Mouse (Mus musculus) limb, embryonic 12.5 days (tissue): ENCODE measurements around the gene Gm26661. TPM values are rescaled to one million over a fixed set of nuclear protein-coding genes. Genes with fewer than 3 reads are reported as not detected.
A peak's percentile ranks its signal among the peaks of the same experiment; 100 is the strongest.

Experiments
- ATAC-seq: fragments of 200-750 bp; cut with Nextera tagmentation; 2 replicates; pipeline ENCODE4 v1.8.0; 2017; ENCODE audit warnings: low read depth, moderate TSS enrichment; ENCODE audit not compliant: insufficient number of reproducible peaks, insufficient read depth, low FRiP score, low TSS enrichment
- H3K27ac ChIP-seq: fragments of 300-500 bp; sonication (generic); 2 replicates; pipeline ENCODE4 v1.5.1; 2016; ENCODE audit warnings: mild to moderate bottlenecking, moderate library complexity
- H3K27me3 ChIP-seq: fragments of 300-500 bp; sonication (generic); 2 replicates; pipeline ENCODE4 v1.6.1; 2016; ENCODE audit warnings: mild to moderate bottlenecking, moderate library complexity
- H3K36me3 ChIP-seq: fragments of 300-500 bp; sonication (generic); 2 replicates; pipeline ENCODE4 v1.6.1; 2016; ENCODE audit warnings: mild to moderate bottlenecking, moderate library complexity
- H3K4me1 ChIP-seq: fragments of 300-500 bp; sonication (generic); replicated peaks from 2 replicates; pipeline ENCODE4 v1.6.1; 2016
- H3K4me2 ChIP-seq: fragments of 300-500 bp; sonication (generic); 2 replicates; pipeline ENCODE4 v1.6.1; 2016; ENCODE audit warnings: mild to moderate bottlenecking, moderate library complexity
- H3K4me3 ChIP-seq: fragments of 300-500 bp; sonication (generic); replicated peaks from 2 replicates; pipeline ENCODE4 v1.5.1; 2016; ENCODE audit warnings: mild to moderate bottlenecking
- H3K9ac ChIP-seq: fragments of 300-500 bp; sonication (generic); replicated peaks from 2 replicates; pipeline ENCODE4 v1.6.1; 2016; ENCODE audit warnings: mild to moderate bottlenecking, moderate library complexity
- H3K9me3 ChIP-seq: fragments of 300-500 bp; sonication (generic); 2 replicates; pipeline ENCODE4 v1.6.1; 2016; ENCODE audit warnings: mild to moderate bottlenecking, moderate library complexity
- WGBS: fragments of 180-500 bp; shearing (Covaris S2); methylation state at CpG from one replicate; pipeline ENCODE4 v1.1.7; 2016; 5-methylcytosine and 5-hydroxymethylcytosine counted together
- polyA plus RNA-seq: library from polyadenylated mRNA; unstranded; fragments of >200 nt; fragmentation: Nextera tagmentation; extraction: Ambion mirVana; gene quantifications from 2 replicates; pipeline ENCODE4 v1.2.1, GENCODE M21; 2016

Gene Gm26661
- polyA plus RNA-seq, 1 experiment from 2014 or later = not detected

DNA sequence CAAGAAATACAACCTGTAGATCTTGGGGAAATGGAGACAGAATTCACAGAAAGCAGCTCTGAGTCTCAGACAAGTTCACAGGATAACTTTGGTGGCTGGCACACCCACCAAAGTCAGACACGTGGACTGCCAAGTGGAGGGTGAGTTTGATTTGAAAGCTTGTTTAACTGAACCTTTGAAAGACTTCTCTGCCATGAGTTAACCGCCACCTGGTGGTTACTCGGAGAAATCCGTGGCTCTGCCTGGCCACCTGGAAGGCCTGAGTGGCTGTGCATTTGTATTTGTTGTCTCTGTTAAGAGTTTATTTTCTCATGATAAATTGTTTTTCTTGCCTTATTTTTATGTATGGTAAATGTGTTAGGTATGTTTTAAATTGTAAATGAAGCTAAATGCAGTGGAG, 10.4 kb downstream of the Gm26661 start:
- no peaks in the 10 kb centered on the region for H3K4me1 ChIP-seq
- no peak overlapping the region for H3K4me3 ChIP-seq
- ATAC-seq = no peak
- no peaks in the 10 kb centered on the region for H3K27me3 ChIP-seq
- 13% methylated on average over 4 of the region's 4 CpGs for WGBS
- H3K27ac ChIP-seq = no peak overlapping the region
- H3K4me2 ChIP-seq = no peak overlapping the region
- H3K36me3 ChIP-seq = no peaks in the 10 kb centered on the region
- no peaks in the 10 kb centered on the region for H3K9me3 ChIP-seq
- H3K9ac ChIP-seq = no peak overlapping the region

DNA sequence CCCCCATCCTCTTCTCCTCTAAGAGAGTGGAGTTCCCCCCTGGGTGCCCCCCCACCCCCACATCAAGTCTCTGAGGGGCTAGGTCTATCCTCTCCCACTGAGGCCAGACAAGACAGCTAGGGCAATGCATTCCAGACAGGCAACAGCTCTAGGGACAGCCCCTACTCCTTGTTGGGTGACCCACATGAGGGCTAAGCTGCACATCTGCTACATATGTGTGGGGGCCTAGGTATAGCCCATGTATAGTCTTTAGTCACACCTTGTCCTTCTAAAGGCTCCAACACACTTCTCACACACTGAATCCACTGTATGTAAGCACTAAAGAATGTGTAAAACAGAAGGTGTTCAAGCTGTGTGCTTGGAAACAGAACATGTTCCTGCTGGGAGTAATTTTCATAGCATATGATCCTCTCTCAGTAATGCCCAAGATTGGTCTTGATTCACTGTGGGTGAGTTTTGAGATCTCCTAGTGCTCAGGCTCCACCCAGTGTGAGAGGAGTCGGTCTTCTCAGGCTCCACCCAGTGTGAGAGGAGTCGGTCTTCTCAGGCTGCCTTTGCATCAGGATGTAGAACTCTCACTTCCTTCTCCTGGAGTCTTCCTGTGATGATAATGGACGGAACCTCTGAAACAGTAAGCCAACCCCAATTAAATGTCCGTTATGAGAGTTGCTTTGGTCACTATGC, 12.6 kb downstream of the Gm26661 start:
- no peak overlapping the region for H3K27ac ChIP-seq
- H3K9ac ChIP-seq = 0 out of 2 replicates have a peak overlapping the region, but pooled peaks have one; percentile 2
- ATAC-seq = peak; percentile 54; the same call in 1 of the 2 replicates
- H3K4me1 ChIP-seq = no peaks in the 10 kb centered on the region; the same call in 1 of the 2 replicates
- H3K4me3 ChIP-seq = no peak overlapping the region
- H3K27me3 ChIP-seq = no peaks in the 10 kb centered on the region
- H3K9me3 ChIP-seq = no peaks in the 10 kb centered on the region
- WGBS = 64% methylated on average over 4 of the region's 4 CpGs
- H3K4me2 ChIP-seq = no peak overlapping the region
- H3K36me3 ChIP-seq = no peaks in the 10 kb centered on the region

DNA sequence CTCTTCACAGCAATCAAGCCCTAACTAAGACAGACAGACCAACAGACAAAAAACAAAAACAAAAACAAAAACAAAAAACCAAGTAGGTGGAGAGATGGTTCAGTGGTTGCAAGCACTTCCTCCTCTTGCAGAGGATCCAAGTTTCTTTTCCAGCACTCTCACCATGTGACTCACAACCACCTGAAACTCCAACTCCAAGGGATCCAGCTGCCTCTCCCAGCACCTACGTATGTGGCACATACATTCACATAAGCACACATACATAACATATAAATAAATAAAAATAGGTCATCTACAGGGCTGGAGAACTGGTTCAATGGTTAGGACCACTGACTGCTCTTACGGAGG, 13.1 kb downstream of the Gm26661 start:
- H3K4me2 ChIP-seq = no peak overlapping the region
- no peak overlapping the region for H3K27ac ChIP-seq
- no peaks in the 10 kb centered on the region; the same call in 1 of the 2 replicates for H3K4me1 ChIP-seq
- H3K9me3 ChIP-seq = no peaks in the 10 kb centered on the region
- H3K27me3 ChIP-seq = no peaks in the 10 kb centered on the region
- WGBS = 94% methylated on average over 2 of the region's 2 CpGs
- no peak overlapping the region for H3K4me3 ChIP-seq
- H3K36me3 ChIP-seq = no peaks in the 10 kb centered on the region
- no peak for ATAC-seq
- H3K9ac ChIP-seq = no peak overlapping the region

DNA sequence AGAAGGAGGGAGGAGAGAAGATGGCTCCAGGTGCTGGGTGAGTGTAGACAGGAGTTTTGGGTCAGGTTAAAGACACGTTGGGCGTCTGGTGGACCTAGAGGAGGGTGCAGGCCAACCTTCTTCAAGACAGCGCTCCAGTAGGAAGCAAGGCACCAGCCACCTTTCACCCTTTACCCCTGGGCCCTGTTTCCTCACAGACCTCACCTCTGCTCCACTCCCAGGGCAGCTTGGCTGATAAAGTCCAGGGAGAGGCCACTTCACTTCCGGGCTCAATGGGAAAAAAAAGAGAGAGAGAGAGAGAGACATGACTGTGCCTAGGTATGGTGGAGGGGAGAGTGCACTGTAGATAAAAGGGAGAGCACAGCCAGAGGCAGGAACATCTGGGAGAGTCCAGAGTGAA, 16.3 kb downstream of the Gm26661 start:
- H3K4me1 ChIP-seq = no peaks in the 10 kb centered on the region; the same call in 1 of the 2 replicates
- no peak overlapping the region for H3K4me3 ChIP-seq
- WGBS = 69% methylated on average over 4 of the region's 4 CpGs
- no peak overlapping the region for H3K27ac ChIP-seq
- no peaks in the 10 kb centered on the region for H3K27me3 ChIP-seq
- no peak overlapping the region for H3K9ac ChIP-seq
- H3K9me3 ChIP-seq = peaks cover 3% of the 10 kb centered on the region; the same call in 1 of the 2 replicates
- no peak for ATAC-seq
- no peaks in the 10 kb centered on the region for H3K36me3 ChIP-seq
- no peak overlapping the region for H3K4me2 ChIP-seq

DNA sequence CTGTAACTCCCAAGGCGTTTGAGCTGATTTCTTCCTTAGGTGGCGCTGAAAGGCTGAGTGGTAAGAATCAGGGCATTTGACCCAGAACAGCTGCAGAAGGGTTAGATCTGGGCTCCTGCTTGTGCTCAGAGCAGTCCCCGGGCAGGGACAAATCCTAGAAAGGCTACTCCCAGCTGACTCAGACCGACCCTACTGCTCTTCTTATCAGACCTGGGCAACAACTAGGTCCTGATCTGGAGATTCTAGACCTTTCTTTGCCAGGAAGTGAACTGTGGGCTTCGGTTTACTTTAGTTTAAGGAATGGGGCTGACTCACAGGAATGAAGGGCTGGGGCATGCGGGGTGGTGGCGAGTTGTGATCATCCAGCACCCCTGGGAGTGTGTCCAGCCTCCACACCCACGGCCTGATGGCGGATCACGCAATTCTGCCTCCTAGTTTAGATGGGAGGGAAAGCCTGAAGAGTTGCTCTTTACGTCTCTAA, 17.2 kb downstream of the Gm26661 start:
- Histone ChIP-seq H3K9ac (no peak overlapping the region), H3K4me3 (no peak overlapping the region), H3K27me3 (no peaks in the 10 kb centered on the region), H3K4me1 (no peaks in the 10 kb centered on the region; the same call in 1 of the 2 replicates), H3K9me3 (peaks cover 3% of the 10 kb centered on the region; the same call in 1 of the 2 replicates), H3K36me3 (no peaks in the 10 kb centered on the region), H3K4me2 (no peak overlapping the region), H3K27ac (no peak overlapping the region)
- ATAC-seq = no peak
- 72% methylated on average over 11 of the region's 11 CpGs for WGBS

DNA sequence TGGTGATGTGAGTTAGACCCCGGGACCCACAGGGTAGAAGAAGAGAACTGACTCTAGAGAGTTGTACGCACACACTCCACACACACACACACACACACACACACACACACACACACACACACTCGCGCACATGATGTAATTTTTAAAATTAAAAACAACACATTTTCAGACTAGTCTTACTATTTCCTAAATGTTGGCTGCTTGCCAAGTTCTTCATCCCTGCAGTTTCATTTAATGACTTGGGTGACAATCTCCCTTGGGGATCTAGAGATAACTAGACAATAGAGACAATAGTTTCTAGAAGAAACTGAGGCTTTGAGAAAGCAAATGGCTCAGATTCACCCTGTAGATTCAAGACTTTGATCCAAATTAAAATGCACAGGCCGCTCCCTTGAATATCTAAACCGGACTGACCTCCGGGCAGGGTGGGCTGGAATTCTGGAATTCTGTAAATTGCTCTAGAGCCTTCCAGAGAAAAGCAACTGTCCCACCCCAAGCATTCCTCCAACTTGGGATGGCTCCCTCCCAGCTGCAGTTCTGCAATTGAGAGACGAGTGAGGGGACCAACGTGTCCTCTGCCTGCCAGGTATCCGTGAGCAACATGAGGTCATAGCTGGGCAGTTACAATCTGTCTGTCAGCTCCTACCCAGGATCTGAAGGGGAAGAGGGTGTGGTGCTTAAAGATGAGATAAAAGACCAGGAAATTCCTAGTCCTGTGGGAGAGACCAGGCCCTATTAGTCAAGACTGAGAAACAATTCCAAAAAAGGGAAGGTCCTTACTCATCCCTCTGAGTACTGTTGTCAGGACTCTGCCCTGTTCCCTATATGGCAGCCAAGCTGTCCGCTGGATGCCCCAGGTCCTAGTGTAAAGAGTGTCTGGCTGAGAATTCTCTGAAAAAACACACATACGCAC, 17.9 kb downstream of the Gm26661 start:
- H3K4me1 ChIP-seq = no peaks in the 10 kb centered on the region; the same call in 1 of the 2 replicates
- H3K36me3 ChIP-seq = no peaks in the 10 kb centered on the region
- no peak for ATAC-seq
- no peak overlapping the region for H3K4me3 ChIP-seq
- no peaks in the 10 kb centered on the region for H3K27me3 ChIP-seq
- H3K27ac ChIP-seq = no peak overlapping the region
- H3K9me3 ChIP-seq = peaks cover 3% of the 10 kb centered on the region; the same call in 1 of the 2 replicates
- H3K4me2 ChIP-seq = no peak overlapping the region
- 87% methylated on average over 12 of the region's 12 CpGs for WGBS
- no peak overlapping the region for H3K9ac ChIP-seq

DNA sequence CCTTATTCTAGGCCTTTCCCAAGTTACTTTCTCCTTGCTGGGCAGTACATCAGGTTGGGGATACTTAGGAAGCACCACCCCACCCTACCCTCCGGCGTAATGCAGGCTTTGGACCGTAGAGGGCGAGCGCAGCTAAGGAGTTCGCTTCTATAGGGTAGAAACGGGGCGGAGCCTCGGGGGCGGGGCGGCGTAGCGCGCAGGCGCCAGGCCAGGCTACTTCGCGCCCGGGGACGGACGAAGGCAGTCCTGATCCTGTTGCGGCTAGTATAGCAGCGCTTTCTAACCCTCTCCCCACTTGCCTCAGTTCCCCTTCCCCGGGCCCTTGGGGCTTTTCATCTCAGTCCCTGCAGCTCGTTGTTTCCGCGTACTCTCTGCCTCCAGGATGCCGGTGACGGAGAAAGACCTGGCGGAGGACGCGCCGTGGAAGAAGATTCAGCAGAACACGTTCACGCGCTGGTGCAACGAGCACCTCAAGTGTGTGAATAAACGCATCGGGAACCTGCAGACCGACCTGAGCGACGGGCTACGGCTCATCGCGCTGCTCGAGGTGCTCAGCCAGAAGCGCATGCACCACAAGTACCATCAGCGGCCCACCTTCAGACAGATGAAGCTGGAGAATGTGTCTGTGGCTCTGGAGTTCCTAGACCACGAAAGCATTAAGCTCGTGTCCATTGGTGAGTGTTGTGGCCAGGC, 26.5 kb downstream of the Gm26661 start, which contains the start of gene Flnb:
Gene Flnb (plus strand): TSS at position 188 of the 693 bp plus-strand sequence.
- Histone ChIP-seq H3K27me3 (no peaks in the 10 kb centered on the region), H3K36me3 (no peaks in the 10 kb centered on the region), H3K4me2 (peak within 1 kb of the TSS; percentile 93), H3K27ac (peak within 1 kb of the TSS; percentile 82), H3K9ac (peak within 1 kb of the TSS; percentile 88), H3K4me1 (peaks cover 36% of the 10 kb centered on the region), H3K9me3 (no peaks in the 10 kb centered on the region), H3K4me3 (peak within 1 kb of the TSS; percentile 84)
- under 1% methylated on average over 49 of the region's 49 CpGs for WGBS
- ATAC-seq = peak; percentile 92

DNA sequence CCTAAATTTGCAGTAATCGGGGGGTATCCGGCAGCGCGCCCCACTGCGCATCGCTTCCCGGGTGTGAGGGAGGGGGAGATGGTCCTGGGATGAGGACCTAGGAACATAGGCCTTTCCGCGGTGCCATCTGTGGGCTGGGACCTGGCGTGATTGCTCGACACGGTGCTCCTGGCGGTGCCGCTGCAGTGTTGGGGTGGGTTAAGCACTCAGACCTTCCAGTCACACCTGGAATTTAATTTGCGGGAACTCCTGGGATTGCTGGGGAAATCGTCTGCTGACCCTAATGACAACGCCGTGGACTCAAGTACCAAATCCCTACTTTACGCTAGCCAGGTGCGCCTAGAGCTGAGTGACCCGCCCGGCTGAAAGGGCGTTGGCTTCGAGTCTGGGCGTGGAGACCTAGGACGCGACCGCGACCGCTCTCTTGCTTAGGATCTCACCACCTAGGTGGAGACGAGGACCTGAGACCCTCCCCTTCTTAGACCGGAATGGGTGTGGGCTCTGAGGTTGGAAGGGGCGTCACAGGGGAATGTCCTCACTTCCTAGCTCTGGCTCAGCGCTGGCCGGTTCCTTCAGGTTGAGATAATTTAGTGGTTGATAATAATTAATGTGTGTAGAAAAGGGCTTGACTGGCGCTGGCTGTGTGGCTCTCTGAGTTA, 27.2 kb downstream of the Gm26661 start:
- ATAC-seq = peak; percentile 37
- Histone ChIP-seq H3K27me3 (no peaks in the 10 kb centered on the region), H3K4me3 (peak overlapping the region; percentile 84), H3K9me3 (no peaks in the 10 kb centered on the region), H3K36me3 (no peaks in the 10 kb centered on the region), H3K27ac (peak overlapping the region; percentile 82), H3K4me1 (peaks cover 43% of the 10 kb centered on the region), H3K4me2 (peak overlapping the region; percentile 93), H3K9ac (peak overlapping the region; percentile 88)
- 1% methylated on average over 36 of the region's 36 CpGs for WGBS

DNA sequence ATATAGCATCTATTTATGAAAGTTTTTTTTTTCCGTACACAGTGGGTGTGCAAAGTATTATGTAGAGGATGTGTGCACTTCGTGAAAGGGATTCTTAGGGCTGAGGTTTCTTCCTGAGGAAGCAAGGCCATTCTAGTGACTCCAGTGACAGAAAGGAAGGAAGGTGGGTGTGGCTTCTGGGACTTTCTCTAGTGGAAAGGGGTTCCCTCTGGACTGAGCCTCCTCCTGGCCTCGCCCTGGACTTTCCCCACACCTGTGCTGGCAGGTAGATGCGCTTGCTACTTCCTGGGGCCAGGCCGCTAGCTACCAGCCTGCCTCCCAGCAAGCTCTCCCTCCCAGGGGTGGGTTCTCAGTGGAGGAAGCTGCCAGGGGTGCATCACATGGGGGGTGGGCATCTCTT, 28.1 kb downstream of the Gm26661 start:
- peak overlapping the region; percentile 84 for H3K4me3 ChIP-seq
- H3K9ac ChIP-seq = peak overlapping the region; percentile 88
- WGBS = 68% methylated on average over 5 of the region's 5 CpGs
- no peaks in the 10 kb centered on the region for H3K27me3 ChIP-seq
- H3K4me1 ChIP-seq = peaks cover 49% of the 10 kb centered on the region
- H3K27ac ChIP-seq = peak overlapping the region; percentile 82; the same call in 1 of the 2 replicates
- H3K4me2 ChIP-seq = peak overlapping the region; percentile 93
- no peaks in the 10 kb centered on the region for H3K9me3 ChIP-seq
- ATAC-seq = no peak
- H3K36me3 ChIP-seq = no peaks in the 10 kb centered on the region

DNA sequence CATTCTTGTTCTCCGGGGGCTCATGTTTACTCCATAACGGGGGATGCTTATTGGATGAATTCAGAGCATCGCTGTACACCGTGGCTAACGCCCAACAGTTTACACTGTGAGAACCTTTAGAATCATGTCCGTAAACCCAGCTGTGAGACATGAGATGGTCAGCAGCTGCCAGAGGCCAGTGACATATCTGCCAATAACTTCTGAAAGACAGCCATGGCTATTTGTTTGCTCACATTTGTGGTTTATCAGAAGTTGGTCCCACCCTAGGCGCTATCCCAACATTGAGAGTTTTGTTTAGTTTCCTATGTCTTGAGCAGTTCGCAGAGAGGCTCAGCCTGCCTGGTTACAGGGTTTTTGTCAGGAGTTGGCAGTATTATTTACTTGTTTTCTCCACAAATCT, 30.0 kb downstream of the Gm26661 start:
- Histone ChIP-seq H3K4me3 (peak overlapping the region; percentile 84), H3K27me3 (no peaks in the 10 kb centered on the region), H3K4me2 (peak overlapping the region; percentile 93), H3K4me1 (peaks cover 68% of the 10 kb centered on the region), H3K9me3 (no peaks in the 10 kb centered on the region), H3K9ac (peak overlapping the region; percentile 13; the same call in 1 of the 2 replicates), H3K27ac (peak overlapping the region; percentile 8), H3K36me3 (no peaks in the 10 kb centered on the region)
- ATAC-seq = no peak
- WGBS = 63% methylated on average over 8 of the region's 8 CpGs
